Mouse (Mus musculus): ENCODE data around the gene BC049352. TPM values are rescaled to one million over a fixed set of nuclear protein-coding genes. Genes with fewer than 3 reads are reported as not detected.

BC049352 gene
- polyA plus RNA-seq (2017; shearing (Covaris generic)), result 1 to 10 TPM in 1 of 2 experiments, under 1 TPM in 1; 0.55 to 3.8 TPM

GRCm38 (mm10) chr9:45181770-45182169, at the start of gene BC049352:
Gene BC049352, plus strand, starts transcription at chr9:45182007.

DNA sequence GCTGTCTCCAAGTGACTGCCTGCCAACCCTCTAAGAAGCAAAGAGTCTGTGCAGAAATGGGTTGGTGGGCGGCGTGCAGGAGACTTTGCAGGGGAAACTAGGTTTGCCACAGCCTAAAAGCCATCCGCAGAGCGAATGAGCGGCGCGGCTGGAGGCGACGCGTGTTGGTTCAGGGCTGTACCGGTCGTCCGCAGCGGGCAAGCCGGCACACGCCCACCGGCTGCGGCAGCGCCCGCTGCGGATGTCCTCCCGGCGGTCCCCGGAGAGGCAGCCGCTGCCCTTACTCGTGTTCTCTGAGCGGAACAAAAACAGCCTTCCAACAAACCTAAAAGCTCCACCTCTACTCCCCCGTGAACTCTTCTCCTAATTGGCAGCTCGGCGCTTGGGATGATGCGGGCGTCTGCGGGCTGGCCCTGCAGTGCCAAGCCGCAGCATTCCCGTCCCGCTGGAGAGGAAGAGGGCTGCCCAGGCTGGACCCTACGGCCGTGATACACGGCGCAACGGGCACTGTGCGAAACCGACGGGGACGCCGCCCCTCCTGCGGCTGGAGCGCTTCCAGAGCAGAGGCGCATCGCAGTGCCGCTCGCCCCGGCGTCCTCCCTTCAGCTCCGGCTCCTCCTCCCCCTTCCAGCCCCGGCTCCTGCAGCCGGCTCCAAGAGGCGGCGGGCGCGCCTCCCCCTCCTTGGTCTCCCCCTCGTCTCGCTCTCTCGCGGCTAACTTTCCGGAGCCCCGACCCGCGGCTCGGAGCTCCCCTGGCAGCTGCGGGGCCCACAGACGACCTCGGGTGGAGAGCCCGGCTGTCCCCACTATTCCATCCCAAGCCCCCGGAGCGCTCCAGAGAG, 43.4 kb upstream of the BC049352 start, which contains the start of gene Scn4b:
TSS of gene Scn4b (plus strand) at position 205 of the 842 bp plus-strand sequence.

GRCm38 (mm10) chr9:45203797-45204410, 22.1 kb downstream of the BC049352 start, which contains the start of gene Tmprss4:
Gene Tmprss4, minus strand, starts transcription at chr9:45204092.

DNA sequence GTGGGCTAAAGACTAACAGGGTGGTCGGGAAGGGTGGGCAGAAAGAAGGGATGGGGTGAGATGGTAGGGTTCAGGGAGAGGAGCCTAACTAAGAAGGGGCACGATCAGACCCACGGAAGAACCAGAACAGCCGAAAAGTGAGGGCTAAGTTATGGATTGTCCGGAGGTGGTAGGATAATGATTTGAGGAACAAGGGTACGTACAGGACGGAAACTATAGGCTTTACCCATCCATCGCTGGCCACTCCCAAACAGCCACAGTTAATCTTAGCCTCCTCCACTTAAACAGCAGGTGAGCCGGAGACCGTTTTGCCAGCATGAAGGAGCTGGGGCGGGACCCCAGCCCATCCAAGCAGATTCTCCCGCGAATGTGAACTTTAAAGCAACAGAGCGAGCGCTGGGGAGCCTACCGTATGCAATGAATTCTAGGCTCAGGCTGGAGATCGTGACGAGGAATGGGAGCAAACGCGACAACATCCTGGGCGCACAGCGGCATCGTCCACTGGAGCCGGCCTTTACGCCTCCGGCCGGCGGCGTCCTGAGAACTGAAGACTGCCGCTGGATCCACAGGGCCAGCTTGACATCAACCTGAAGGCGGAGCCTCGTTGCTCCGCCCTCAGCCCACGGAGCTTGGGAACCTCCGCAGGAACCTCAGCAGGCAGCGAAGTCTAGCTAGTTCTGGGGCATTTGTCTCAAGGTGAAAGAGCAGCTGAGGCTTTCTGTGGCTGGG, 87.0 kb downstream of the BC049352 start, which contains the start of gene Il10ra:
TSS of gene Il10ra (minus strand) at position 553 of the 729 bp plus-strand sequence.

Other genes with a start within 250 kb of the BC049352 start
- gene Ube4a, start 216.4 kb upstream of the BC049352 start, polyA plus RNA-seq (2017; shearing (Covaris generic)), result 10 to 100 TPM; 34.1 to 51.6 TPM
- 1,000 to 10,000 TPM; 1,406 to 1,429 TPM for gene Cd3g, start 201.6 kb upstream of the BC049352 start, polyA plus RNA-seq (2017; shearing (Covaris generic))
- gene Cd3d, start 200.2 kb upstream of the BC049352 start, polyA plus RNA-seq (2017; shearing (Covaris generic)), result 1,000 to 10,000 TPM in 1 of 2 experiments, 100 to 1,000 TPM in 1; 999 to 1,041 TPM
- gene Cd3e, start 172.4 kb upstream of the BC049352 start, polyA plus RNA-seq (2017; shearing (Covaris generic)), result 1,000 to 10,000 TPM; 1,185 to 1,542 TPM
- under 1 TPM; 0.05 to 0.34 TPM for gene Mpzl2, start 142.2 kb upstream of the BC049352 start, polyA plus RNA-seq (2017; shearing (Covaris generic))
- 10 to 100 TPM; 16.8 to 18.0 TPM for gene Mpzl3, start 126.8 kb upstream of the BC049352 start, polyA plus RNA-seq (2017; shearing (Covaris generic))
- 10 to 100 TPM in 1 of 2 experiments, 1 to 10 TPM in 1; 9.3 to 64.5 TPM for gene Jaml, start 102.8 kb upstream of the BC049352 start, polyA plus RNA-seq (2017; shearing (Covaris generic))
- under 1 TPM in 1 of 2 experiments, not detected in 1; 0.10 TPM for gene Scn2b, start 64.2 kb upstream of the BC049352 start, polyA plus RNA-seq (2017; shearing (Covaris generic))
- gene Scn4b, start 43.6 kb upstream of the BC049352 start, polyA plus RNA-seq (2017; shearing (Covaris generic)), result under 1 TPM; 0.17 TPM
- gene Tmprss4, start 22.1 kb downstream of the BC049352 start, polyA plus RNA-seq (2017; shearing (Covaris generic)), result not detected
- gene Il10ra, start 87.1 kb downstream of the BC049352 start, polyA plus RNA-seq (2017; shearing (Covaris generic)), result 100 to 1,000 TPM in 1 of 2 experiments, 10 to 100 TPM in 1; 38.3 to 141 TPM
- gene Tmprss13, start 137.1 kb downstream of the BC049352 start, polyA plus RNA-seq (2017; shearing (Covaris generic)), result 1 to 10 TPM in 1 of 2 experiments, under 1 TPM in 1; 0.74 to 3.0 TPM
- under 1 TPM; 0.34 to 0.38 TPM for gene Fxyd6, start 188.2 kb downstream of the BC049352 start, polyA plus RNA-seq (2017; shearing (Covaris generic))
- gene Fxyd2, start 217.7 kb downstream of the BC049352 start, polyA plus RNA-seq (2017; shearing (Covaris generic)), result 1 to 10 TPM in 1 of 2 experiments, not detected in 1; 1.2 TPM
- gene Dscaml1, start 244.6 kb downstream of the BC049352 start, polyA plus RNA-seq (2017; shearing (Covaris generic)), result under 1 TPM in 1 of 2 experiments, not detected in 1; 0.43 TPM